17 mouse cellular contexts compared by ENCODE assay signal in genomic region chr6:67029312-67029950, GRCm38 (mm10). TPM values are rescaled to one million over a fixed set of nuclear protein-coding genes. Genes with fewer than 3 reads are reported as not detected.
DNase-seq lines count a peak whose midpoint lies in the region; ATAC-seq and TF ChIP-seq lines count a peak whose summit lies in the region.
"Had no signal": no experiment of that assay in that cellular context is flagged by ENCODE, and none has a peak within 500 bp of the region (broad histone marks: within the 10 kb centered on the region; RNA-seq: fewer than 3 reads in every experiment).

No protein-coding gene starts in this region.

- no peak for TF ChIP-seq CTCF in midbrain, postnatal 0 days (IDR thresholded peaks at IDR 0.05)
- no peak for TF ChIP-seq CTCF in small intestine, adult 2 months (IDR thresholded peaks at IDR 0.05; ENCODE audit: extremely low read depth, insufficient read length, insufficient replicate concordance, low read depth, low read length)

- no peak for DNase-seq in hindbrain, embryonic 11.5 days (ENCODE audit: low spot score)
- peak; percentile 80 for DNase-seq in midbrain, embryonic 11.5 days (ENCODE audit: low spot score, missing footprints)
- DNase-seq in midbrain, postnatal 0 days (ENCODE audit: low spot score) = no peak
- peak; percentile 69 for DNase-seq in R1 (ENCODE audit: low read depth, low spot score)
- DNase-seq in embryonic facial prominence, embryonic 10.5 days (ENCODE audit: low spot score) = no peak
- DNase-seq in gastrocnemius, adult 8-10 months (ENCODE audit: low spot score in 2 of 2) = no peak
- DNase-seq: adrenal gland, postnatal 25 days; cerebellum, adult 8-10 months; lung, postnatal 10 days; right cerebral cortex, postnatal 25 days; thymus, adult 2 months had no signal

- ATAC-seq in hindbrain, embryonic 11.5 days (ENCODE audit: low FRiP score) = 0 out of 2 replicates have a peak, but pooled peaks have one; percentile 21
- no peak for ATAC-seq in hindbrain, embryonic 16.5 days
- ATAC-seq in midbrain, embryonic 11.5 days (ENCODE audit: low FRiP score) = 0 out of 2 replicates have a peak, but pooled peaks have one; percentile 1
- ATAC-seq in midbrain, postnatal 0 days (ENCODE audit: low FRiP score) = no peak
- ATAC-seq: activated CD4-positive, CD25-positive, alpha-beta regulatory T cell, adult 4 months had no signal

- H3K4me1 ChIP-seq in hindbrain, embryonic 11.5 days (replicated peaks; ENCODE audit: control insufficient read depth, insufficient read depth, low read length) = 0 out of 2 replicates have a peak, but pooled peaks cover 2% of the 10 kb centered on the region
- peaks cover under 1% of the 10 kb centered on the region for H3K4me1 ChIP-seq in hindbrain, embryonic 16.5 days (ENCODE audit: control insufficient read depth, insufficient read depth, low read depth, low read length)
- peaks cover 5% of the 10 kb centered on the region for H3K4me1 ChIP-seq in midbrain, embryonic 11.5 days (ENCODE audit: control insufficient read depth, insufficient read depth, low read length)
- H3K4me1 ChIP-seq in midbrain, postnatal 0 days (ENCODE audit: insufficient read depth, low read length) = peaks cover under 1% of the 10 kb centered on the region; the same call in 1 of the 2 replicates
- peaks cover 5% of the 10 kb centered on the region; the same call in 1 of the 2 replicates for H3K4me1 ChIP-seq in small intestine, adult 2 months (ENCODE audit: control insufficient read depth, insufficient read depth, insufficient read length, low read length)
- peaks cover 25% of the 10 kb centered on the region for H3K4me1 ChIP-seq in embryonic facial prominence, embryonic 10.5 days

- H3K27me3 ChIP-seq in hindbrain, embryonic 11.5 days (ENCODE audit: control insufficient read depth, insufficient read depth, low read length) = no peaks in the 10 kb centered on the region
- no peaks in the 10 kb centered on the region for H3K27me3 ChIP-seq in hindbrain, embryonic 16.5 days (replicated peaks; ENCODE audit: control insufficient read depth, insufficient read depth, low read length)
- H3K27me3 ChIP-seq in midbrain, embryonic 11.5 days (ENCODE audit: control insufficient read depth, insufficient read depth, low read length) = peaks cover 2% of the 10 kb centered on the region; the same call in 1 of the 2 replicates
- H3K27me3 ChIP-seq in midbrain, postnatal 0 days (ENCODE audit: insufficient read depth, low read length) = no peaks in the 10 kb centered on the region
- no peaks in the 10 kb centered on the region for H3K27me3 ChIP-seq in small intestine, adult 2 months (ENCODE audit: control insufficient read depth, insufficient read depth, low read length)
- peaks cover 13% of the 10 kb centered on the region for H3K27me3 ChIP-seq in embryonic facial prominence, embryonic 10.5 days (replicated peaks; ENCODE audit: low read depth, poor library complexity, severe bottlenecking)

- TF ChIP-seq POLR2A in small intestine, adult 2 months (IDR thresholded peaks at IDR 0.05; ENCODE audit: low read depth, low read length) = no peak

- no peak overlapping the region for H3K27ac ChIP-seq in hindbrain, embryonic 11.5 days (ENCODE audit: low read depth, low read length)
- H3K27ac ChIP-seq in hindbrain, embryonic 16.5 days (ENCODE audit: low read depth, low read length) = no peak overlapping the region
- H3K27ac ChIP-seq in midbrain, embryonic 11.5 days (ENCODE audit: low read depth, low read length) = no peak overlapping the region
- H3K27ac ChIP-seq in midbrain, postnatal 0 days (ENCODE audit: low read depth, low read length) = no peak overlapping the region
- H3K27ac ChIP-seq in small intestine, adult 2 months (ENCODE audit: insufficient read depth, low read depth, low read length) = peak overlapping the region; percentile 32; the same call in 1 of the 2 replicates
- no peak overlapping the region for H3K27ac ChIP-seq in embryonic facial prominence, embryonic 10.5 days (replicated peaks)
- H3K27ac ChIP-seq: hindbrain, embryonic 13.5 days had no signal

- H3K9me3 ChIP-seq in hindbrain, embryonic 11.5 days (ENCODE audit: control insufficient read depth, low read length) = no peaks in the 10 kb centered on the region
- H3K9me3 ChIP-seq in hindbrain, embryonic 16.5 days (ENCODE audit: control insufficient read depth, low read length) = no peaks in the 10 kb centered on the region
- H3K9me3 ChIP-seq in midbrain, embryonic 11.5 days (ENCODE audit: control insufficient read depth, low read length) = no peaks in the 10 kb centered on the region
- no peaks in the 10 kb centered on the region for H3K9me3 ChIP-seq in midbrain, postnatal 0 days (ENCODE audit: low read length)
- H3K9me3 ChIP-seq in embryonic facial prominence, embryonic 10.5 days = no peaks in the 10 kb centered on the region
- H3K9me3 ChIP-seq: hindbrain, embryonic 13.5 days had no signal

- no peak overlapping the region for H3K4me2 ChIP-seq in hindbrain, embryonic 11.5 days (replicated peaks; ENCODE audit: low read depth, low read length)
- H3K4me2 ChIP-seq in hindbrain, embryonic 16.5 days (ENCODE audit: low read length) = no peak overlapping the region
- no peak overlapping the region for H3K4me2 ChIP-seq in midbrain, embryonic 11.5 days
- no peak overlapping the region for H3K4me2 ChIP-seq in midbrain, postnatal 0 days (ENCODE audit: low read depth, low read length, poor library complexity, severe bottlenecking)
- H3K4me2 ChIP-seq: hindbrain, embryonic 13.5 days; liver, embryonic 11.5 days had no signal

- no peak overlapping the region for H3K4me3 ChIP-seq in hindbrain, embryonic 11.5 days (ENCODE audit: low read depth, low read length)
- no peak overlapping the region for H3K4me3 ChIP-seq in hindbrain, embryonic 16.5 days (ENCODE audit: low read length)
- no peak overlapping the region for H3K4me3 ChIP-seq in midbrain, embryonic 11.5 days (ENCODE audit: low read depth, low read length)
- H3K4me3 ChIP-seq in midbrain, postnatal 0 days (ENCODE audit: low read depth, low read length) = no peak overlapping the region
- no peak overlapping the region for H3K4me3 ChIP-seq in small intestine, adult 2 months (ENCODE audit: low read depth, low read length)
- no peak overlapping the region for H3K4me3 ChIP-seq in embryonic facial prominence, embryonic 10.5 days
- H3K4me3 ChIP-seq: hindbrain, embryonic 13.5 days; myocyte had no signal

- 31% methylated on average over 5 of the region's 5 CpGs for WGBS in hindbrain, embryonic 11.5 days
- WGBS in hindbrain, embryonic 16.5 days = 33% methylated on average over 5 of the region's 5 CpGs
- WGBS in midbrain, embryonic 11.5 days = 32% methylated on average over 5 of the region's 5 CpGs
- WGBS in midbrain, postnatal 0 days = 32% methylated on average over 5 of the region's 5 CpGs
- 33% methylated on average over 5 of the region's 5 CpGs for WGBS in small intestine, adult 2 months
- 30% methylated on average over 5 of the region's 5 CpGs for WGBS in embryonic facial prominence, embryonic 10.5 days

- H3K9ac ChIP-seq in hindbrain, embryonic 11.5 days (ENCODE audit: low read depth, low read length) = no peak overlapping the region
- H3K9ac ChIP-seq in hindbrain, embryonic 16.5 days (ENCODE audit: low read depth, low read length) = no peak overlapping the region
- no peak overlapping the region for H3K9ac ChIP-seq in midbrain, embryonic 11.5 days (ENCODE audit: low read length)
- H3K9ac ChIP-seq in midbrain, postnatal 0 days (replicated peaks; ENCODE audit: low read length, poor library complexity, severe bottlenecking) = no peak overlapping the region
- H3K9ac ChIP-seq: hindbrain, embryonic 13.5 days had no signal

- no peaks in the 10 kb centered on the region for H3K36me3 ChIP-seq in hindbrain, embryonic 11.5 days (ENCODE audit: control insufficient read depth, insufficient read depth, low read length)
- H3K36me3 ChIP-seq in hindbrain, embryonic 16.5 days (ENCODE audit: control insufficient read depth, insufficient read depth, low read length) = no peaks in the 10 kb centered on the region
- H3K36me3 ChIP-seq in midbrain, embryonic 11.5 days (ENCODE audit: control insufficient read depth, insufficient read depth, low read length) = no peaks in the 10 kb centered on the region
- no peaks in the 10 kb centered on the region for H3K36me3 ChIP-seq in midbrain, postnatal 0 days (ENCODE audit: insufficient read depth, low read length)
- H3K36me3 ChIP-seq in small intestine, adult 2 months (ENCODE audit: control insufficient read depth, insufficient read depth, low read length) = peaks cover 3% of the 10 kb centered on the region
- H3K36me3 ChIP-seq in embryonic facial prominence, embryonic 10.5 days (replicated peaks) = no peaks in the 10 kb centered on the region
- H3K36me3 ChIP-seq: hindbrain, embryonic 13.5 days had no signal

RNA-seq across cellular contexts. Expression of gene Gadd45a, which starts 7.8 kb away (rescaled TPM):
- 17.7 and 19.8 TPM in 2 replicates for polyA plus RNA-seq in hindbrain, embryonic 11.5 days (2014; fragmentation: Nextera tagmentation; extraction: Ambion mirVana)
- polyA plus RNA-seq in hindbrain, embryonic 16.5 days (2015; fragmentation: Nextera tagmentation; extraction: Ambion mirVana) = 15.3 and 18.5 TPM in 2 replicates
- polyA plus RNA-seq in midbrain, embryonic 11.5 days (2014; fragmentation: Nextera tagmentation; extraction: Ambion mirVana) = 13.2 and 16.5 TPM in 2 replicates
- total RNA-seq in midbrain, postnatal 0 days (2014; rRNA removed) = 8.6 and 10.2 TPM in 2 replicates
- polyA plus RNA-seq in midbrain, postnatal 0 days (2015; fragmentation: Nextera tagmentation; extraction: Ambion mirVana) = 9.6 and 11.2 TPM in 2 replicates
- polyA plus RNA-seq in small intestine, adult 2 months (2012; rRNA removed) = 106 and 209 TPM in 2 replicates
- 18.2 and 23.8 TPM in 2 replicates for polyA plus RNA-seq in embryonic facial prominence, embryonic 10.5 days (2016; fragmentation: Nextera tagmentation; extraction: Ambion mirVana)
- 10 to 100 TPM; 23.9 to 45.4 (median 33.9) TPM for total RNA-seq in gastrocnemius, adult 8-10 months (2022)

Comparison
In these comparisons a context has a peak if more than half of its experiments do, and no peak if none do; other contexts are left out.
1. ATAC-seq: peak in hindbrain, embryonic 11.5 days (single experiment) and midbrain, embryonic 11.5 days (single experiment); none in hindbrain, embryonic 16.5 days (single experiment) and midbrain, postnatal 0 days (single experiment).
2. DNase-seq: peak in midbrain, embryonic 11.5 days (single experiment) and R1 (single experiment); none in hindbrain, embryonic 11.5 days (single experiment), midbrain, postnatal 0 days (single experiment), embryonic facial prominence, embryonic 10.5 days (single experiment) and gastrocnemius, adult 8-10 months (0 of 2).